Mouse (Mus musculus) ovary, adult 18-20 months (tissue): ENCODE data around the gene Gm21650.
"Not testable (repeated sequence)": the region's sequence is repeated elsewhere in the genome, so short reads cannot be mapped to it uniquely, and the experiment has no call there.

Experiments
- DNase-seq: peaks from one replicate; pipeline ENCODE4 v3.0.0; 2022; ENCODE audit warnings: low spot score, mixed read lengths

Gm21650 gene

GRCm38 (mm10) chrY:77692508-77692907 lies at the start of gene Gm21650:
Gene Gm21650 (plus strand): TSS chrY:77692808.
- not testable (repeated sequence) for DNase-seq
